Mouse (Mus musculus): ENCODE results near the gene Mterf1a. TPM values are rescaled to one million over a fixed set of nuclear protein-coding genes. Genes with fewer than 3 reads are reported as not detected.

The Mterf1a gene
- 4.1 and 4.2 TPM in 2 replicates for polyA plus RNA-seq (2012; rRNA removed)

DNA sequence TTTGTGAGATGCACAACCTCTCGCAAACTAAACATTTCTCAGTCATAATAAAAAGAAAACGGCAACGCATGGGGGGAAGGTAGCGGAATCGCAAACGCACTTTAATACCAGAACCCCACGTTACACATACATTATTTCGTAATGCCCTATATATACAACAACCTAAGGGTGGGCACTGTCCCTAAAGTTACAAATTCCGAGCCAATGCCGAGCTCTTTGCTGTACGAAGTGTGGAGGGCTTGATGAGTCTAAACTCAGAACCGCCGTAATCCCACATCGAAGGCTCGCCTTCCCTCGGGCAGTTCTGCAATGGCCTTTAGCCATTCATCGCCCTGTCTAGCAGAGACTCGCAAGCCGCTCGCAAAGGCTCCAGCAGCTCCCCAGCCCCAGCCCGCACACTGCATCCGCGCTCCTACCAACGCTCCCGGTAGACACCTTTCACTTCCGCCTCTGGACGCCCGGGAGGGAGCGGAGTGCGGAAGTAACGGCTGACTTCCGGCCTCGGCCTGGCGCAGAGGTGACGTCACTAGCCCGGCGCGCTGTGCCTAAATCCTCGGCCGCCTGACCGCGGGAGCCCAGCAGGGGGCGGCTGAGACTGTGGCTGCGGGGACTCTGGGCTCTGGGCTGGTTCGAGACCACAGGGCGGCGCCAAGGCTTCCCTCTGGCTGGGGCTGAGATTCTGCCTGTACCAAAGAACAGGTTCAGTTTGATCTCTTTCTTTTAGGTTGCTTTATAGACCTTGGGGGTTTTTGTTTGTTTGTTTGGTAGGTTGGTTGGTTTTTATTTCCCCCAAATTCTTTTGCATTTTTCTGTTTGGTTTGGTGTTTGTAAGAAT is at the start of gene Mterf1a:
Mterf1a (minus strand) TSS at position 475 of the 835 bp plus-strand sequence.

DNA sequence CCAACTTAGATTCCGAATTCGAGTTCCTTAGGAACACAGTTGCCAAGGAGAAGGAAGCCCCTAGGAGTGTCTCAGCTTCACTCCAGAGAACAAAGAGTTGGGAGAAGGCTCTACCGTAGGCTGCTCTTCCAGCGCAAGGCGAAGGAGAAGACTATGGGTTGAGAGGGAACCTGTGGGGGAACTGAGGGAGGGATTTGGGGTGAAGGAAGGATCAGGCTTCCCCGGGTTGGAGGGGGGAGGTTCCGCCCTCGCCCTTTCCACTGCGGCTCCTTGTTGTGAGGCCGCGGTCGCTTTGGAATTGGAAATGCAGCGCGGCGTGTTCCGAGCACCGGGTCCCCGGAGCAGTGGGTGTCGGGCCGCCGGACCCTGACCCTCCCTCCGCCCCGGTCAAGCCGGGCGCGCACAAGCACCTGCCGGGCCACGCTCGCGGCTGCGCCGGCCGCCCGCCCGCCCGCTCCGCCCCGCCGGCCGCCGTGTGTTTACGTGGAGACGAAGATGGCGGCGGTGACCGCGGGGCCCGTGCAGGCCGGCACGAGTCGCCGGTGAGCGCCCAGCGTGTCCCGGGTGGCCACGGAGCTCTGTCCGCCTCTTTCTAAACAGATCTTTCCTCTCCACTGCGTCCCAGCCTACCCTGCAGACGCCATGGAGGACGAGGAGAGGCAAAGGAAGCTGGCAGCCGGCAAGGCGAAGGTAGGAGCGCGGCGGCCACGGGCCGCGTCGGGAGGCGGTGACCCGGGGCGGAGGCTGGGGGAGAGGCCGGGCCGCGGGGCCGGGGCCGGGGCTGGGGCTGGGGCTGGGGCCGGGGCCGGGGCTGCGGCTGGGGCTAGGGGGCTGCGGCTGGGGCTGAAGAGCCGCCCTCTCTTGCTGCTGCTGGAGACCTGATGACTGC is 34.3 kb upstream of the Mterf1a start, which contains the start of gene Akap9:
Akap9 (plus strand) TSS at position 254 of the 889 bp plus-strand sequence.

DNA sequence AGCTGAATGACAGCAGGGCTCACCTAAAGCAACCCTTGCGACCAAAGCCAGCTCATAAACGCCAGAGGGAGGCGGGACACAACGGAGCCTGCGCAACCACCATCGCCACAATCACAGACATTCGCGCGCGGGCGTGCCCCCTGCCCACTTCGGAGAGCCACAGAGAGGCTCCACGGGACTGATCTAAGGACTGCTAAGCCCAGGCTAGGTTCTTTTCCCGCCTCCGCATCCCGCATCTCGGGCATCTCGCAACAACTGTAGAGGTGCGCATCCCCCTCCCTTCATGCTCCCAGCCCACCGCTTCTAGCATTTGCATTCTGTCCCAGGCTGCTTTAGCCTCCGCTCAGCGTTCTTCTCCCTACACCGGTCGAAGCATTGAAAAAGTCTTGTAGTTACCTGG is 48.7 kb downstream of the Mterf1a start, which contains the start of gene Lrrd1:
Lrrd1 (plus strand) TSS at position 148 of the 400 bp plus-strand sequence.

Other genes starting within 250 kb of the Mterf1a start
- gene Tmbim7, start 242.8 kb downstream of the Mterf1a start, polyA plus RNA-seq (2012; rRNA removed), result not detected in 2 replicates
- gene Gatad1, start 236.7 kb downstream of the Mterf1a start, polyA plus RNA-seq (2012; rRNA removed), result 23.7 and 29.0 TPM in 2 replicates
- gene Ankib1, start 91.0 kb downstream of the Mterf1a start, polyA plus RNA-seq (2012; rRNA removed), result 3.3 and 3.8 TPM in 2 replicates
- 13.4 and 15.4 TPM in 2 replicates for gene Krit1, start 90.7 kb downstream of the Mterf1a start, polyA plus RNA-seq (2012; rRNA removed)
- gene Lrrd1, start 48.8 kb downstream of the Mterf1a start, polyA plus RNA-seq (2012; rRNA removed), result 0.01 TPM in 2 replicates
- gene Akap9, start 34.1 kb upstream of the Mterf1a start, polyA plus RNA-seq (2012; rRNA removed), result 6.5 and 6.6 TPM in 2 replicates
- 33.0 and 37.6 TPM in 2 replicates for gene Cyp51, start 210.8 kb upstream of the Mterf1a start, polyA plus RNA-seq (2012; rRNA removed)